Mouse (Mus musculus) liver, embryonic 16.5 days (tissue): Measurements from ENCODE around the gene Kcnc4. TPM values are rescaled to one million over a fixed set of nuclear protein-coding genes. Genes with fewer than 3 reads are reported as not detected.

Source experiments
- ATAC-seq: fragments of 200-750 bp; cut with Nextera tagmentation; 2 replicates; pipeline ENCODE4 v1.8.0; 2017; ENCODE audit warnings: low read depth, mild to moderate bottlenecking, moderate number of reproducible peaks, moderate library complexity
- H3K27ac ChIP-seq: fragments of 300-500 bp; sonication (generic); 2 replicates; pipeline ENCODE4 v1.5.1; 2014; ENCODE audit warnings: mild to moderate bottlenecking, low read length
- H3K27me3 ChIP-seq: fragments of 300-500 bp; sonication (generic); 2 replicates; pipeline ENCODE4 v1.6.1; 2014; ENCODE audit warnings: low read depth, low read length, mixed read lengths; ENCODE audit not compliant: control insufficient read depth, insufficient read depth
- H3K36me3 ChIP-seq: fragments of 300-500 bp; sonication (generic); 2 replicates; pipeline ENCODE4 v1.6.1; 2014; ENCODE audit warnings: mild to moderate bottlenecking; ENCODE audit not compliant: control insufficient read depth, insufficient read depth
- H3K4me1 ChIP-seq: fragments of 300-500 bp; sonication (generic); 2 replicates; pipeline ENCODE4 v1.6.1; 2014; ENCODE audit warnings: low read depth, low read length, mixed read lengths; ENCODE audit not compliant: control insufficient read depth
- H3K4me2 ChIP-seq: fragments of 300-500 bp; sonication (generic); 2 replicates; pipeline ENCODE4 v1.6.1; 2014; ENCODE audit warnings: low read depth, low read length, mixed read lengths
- H3K4me3 ChIP-seq: fragments of 300-500 bp; sonication (generic); 2 replicates; pipeline ENCODE4 v1.5.1; 2014; ENCODE audit warnings: low read depth, mild to moderate bottlenecking, low read length
- H3K9ac ChIP-seq: fragments of 300-500 bp; sonication (generic); 2 replicates; pipeline ENCODE4 v1.6.1; 2014; ENCODE audit warnings: low read depth, low read length
- H3K9me3 ChIP-seq: fragments of 300-500 bp; sonication (generic); replicated peaks from 2 replicates; pipeline ENCODE4 v1.6.1; 2016; ENCODE audit warnings: low read length; ENCODE audit not compliant: control insufficient read depth
- whole genome bisulfite sequencing: fragments of 180-500 bp; shearing (Covaris S2); extraction: QIAGEN DNeasy Blood & Tissue Kit; methylation state at CpG from one replicate; pipeline ENCODE4 v1.1.7; 2014; ENCODE audit not compliant: insufficient replicate concordance; 5-methylcytosine and 5-hydroxymethylcytosine counted together
- polyA plus RNA-seq: library from polyadenylated mRNA; unstranded; fragments of >200 nt; fragmentation: Nextera tagmentation; extraction: Ambion mirVana; gene quantifications from 2 replicates; pipeline ENCODE4 v1.2.1, GENCODE M21; 2015

The Kcnc4 gene
- polyA plus RNA-seq, 1 experiment from 2014 or later, result 0.02 TPM

DNA sequence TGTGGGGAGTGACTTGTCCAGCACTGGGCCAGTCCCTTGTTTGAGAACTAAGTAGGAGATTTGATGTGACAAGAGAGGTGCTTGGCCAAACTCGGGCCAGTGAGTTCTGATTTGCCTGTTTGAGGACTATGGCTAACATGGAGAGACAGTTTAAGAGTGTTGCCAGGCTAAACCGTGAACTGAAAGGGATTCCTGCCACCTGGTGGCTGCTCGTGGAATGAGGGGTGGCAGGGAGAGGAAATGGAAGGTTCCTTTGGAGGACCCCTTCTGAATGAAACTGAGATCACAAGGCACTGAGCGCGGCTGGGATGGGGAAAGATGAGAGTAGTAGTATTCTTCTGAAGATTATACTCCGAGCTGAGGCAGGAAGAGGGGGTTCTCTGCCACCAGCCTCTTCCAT, 7.2 kb upstream of the Kcnc4 start:
- no peaks in the 10 kb centered on the region for H3K4me1 ChIP-seq
- ATAC-seq, result no peak
- no peak overlapping the region for H3K9ac ChIP-seq
- peaks cover 5% of the 10 kb centered on the region for H3K27me3 ChIP-seq
- H3K4me2 ChIP-seq, result no peak overlapping the region
- H3K27ac ChIP-seq, result no peak overlapping the region
- no peaks in the 10 kb centered on the region for H3K9me3 ChIP-seq
- 8% methylated on average over 6 of the region's 6 CpGs for WGBS
- H3K4me3 ChIP-seq, result no peak overlapping the region
- H3K36me3 ChIP-seq, result no peaks in the 10 kb centered on the region

DNA sequence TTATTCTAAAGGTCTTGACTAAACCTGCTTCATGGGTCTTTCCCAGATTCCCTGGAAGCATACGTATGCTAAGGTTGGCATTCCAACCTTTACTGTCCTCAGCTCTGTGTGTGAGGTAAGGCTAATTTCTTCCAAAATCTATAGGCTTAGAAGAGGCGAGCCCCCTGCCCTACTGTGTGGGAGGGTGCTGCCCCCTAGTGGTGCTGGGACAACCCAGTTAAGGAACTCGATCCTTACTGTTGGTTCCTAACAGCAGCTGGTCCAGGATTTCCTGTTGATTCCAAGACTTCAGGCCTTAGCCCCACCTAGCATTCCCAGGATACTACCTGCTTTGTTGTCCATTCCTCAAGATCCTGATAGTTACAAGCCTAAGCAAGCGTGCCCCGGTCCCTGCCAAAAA, 2.8 kb upstream of the Kcnc4 start:
- H3K9ac ChIP-seq, result no peak overlapping the region
- no peak overlapping the region for H3K4me2 ChIP-seq
- H3K27ac ChIP-seq, result no peak overlapping the region
- no peaks in the 10 kb centered on the region for H3K9me3 ChIP-seq
- H3K36me3 ChIP-seq, result no peaks in the 10 kb centered on the region
- peaks cover 50% of the 10 kb centered on the region for H3K27me3 ChIP-seq
- whole genome bisulfite sequencing, result 16% methylated on average over 5 of the region's 5 CpGs
- H3K4me3 ChIP-seq, result no peak overlapping the region
- ATAC-seq, result no peak
- no peaks in the 10 kb centered on the region; the same call in 1 of the 2 replicates for H3K4me1 ChIP-seq

DNA sequence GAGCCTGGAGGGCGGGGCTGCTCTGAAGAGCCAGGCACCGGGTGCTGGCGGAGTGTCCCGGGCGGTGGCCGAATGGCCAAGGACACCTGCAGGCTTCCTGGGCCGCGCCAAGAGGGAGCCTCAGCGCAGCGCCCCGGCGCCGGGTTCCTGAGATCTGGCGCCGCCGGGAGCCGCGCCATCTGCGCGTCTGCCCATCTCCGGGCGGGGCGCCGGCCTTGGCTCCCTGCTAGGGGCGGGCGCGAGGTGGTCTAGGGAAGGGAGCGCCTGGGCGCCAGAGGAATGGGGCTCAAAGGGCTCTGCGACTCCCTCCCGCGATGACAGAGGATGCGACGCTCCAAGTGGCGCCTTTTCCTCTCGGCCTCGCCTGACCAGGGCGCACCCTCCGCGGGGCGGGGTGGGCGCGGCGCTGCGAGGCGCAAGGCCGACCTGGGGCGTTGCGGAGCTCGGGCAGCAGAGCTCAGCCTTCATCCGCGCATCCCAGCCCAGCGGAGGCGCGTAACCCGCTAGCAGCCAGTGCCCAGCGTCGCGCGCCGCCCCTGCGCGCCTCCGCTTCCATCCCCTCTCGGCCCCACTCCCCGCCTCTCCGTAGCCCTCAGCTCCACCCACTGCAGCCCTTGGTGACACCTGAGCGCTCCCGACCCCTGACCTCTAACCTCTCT, 550 bp upstream of the Kcnc4 start:
- ATAC-seq, result no peak
- WGBS, result 1% methylated on average over 65 of the region's 69 CpGs
- H3K4me2 ChIP-seq, result no peak overlapping the region
- H3K36me3 ChIP-seq, result no peaks in the 10 kb centered on the region
- no peaks in the 10 kb centered on the region for H3K9me3 ChIP-seq
- H3K4me1 ChIP-seq, result no peaks in the 10 kb centered on the region; the same call in 1 of the 2 replicates
- no peak overlapping the region for H3K9ac ChIP-seq
- no peak overlapping the region; the same call in 1 of the 2 replicates for H3K4me3 ChIP-seq
- H3K27me3 ChIP-seq, result peaks cover 65% of the 10 kb centered on the region
- H3K27ac ChIP-seq, result no peak overlapping the region

DNA sequence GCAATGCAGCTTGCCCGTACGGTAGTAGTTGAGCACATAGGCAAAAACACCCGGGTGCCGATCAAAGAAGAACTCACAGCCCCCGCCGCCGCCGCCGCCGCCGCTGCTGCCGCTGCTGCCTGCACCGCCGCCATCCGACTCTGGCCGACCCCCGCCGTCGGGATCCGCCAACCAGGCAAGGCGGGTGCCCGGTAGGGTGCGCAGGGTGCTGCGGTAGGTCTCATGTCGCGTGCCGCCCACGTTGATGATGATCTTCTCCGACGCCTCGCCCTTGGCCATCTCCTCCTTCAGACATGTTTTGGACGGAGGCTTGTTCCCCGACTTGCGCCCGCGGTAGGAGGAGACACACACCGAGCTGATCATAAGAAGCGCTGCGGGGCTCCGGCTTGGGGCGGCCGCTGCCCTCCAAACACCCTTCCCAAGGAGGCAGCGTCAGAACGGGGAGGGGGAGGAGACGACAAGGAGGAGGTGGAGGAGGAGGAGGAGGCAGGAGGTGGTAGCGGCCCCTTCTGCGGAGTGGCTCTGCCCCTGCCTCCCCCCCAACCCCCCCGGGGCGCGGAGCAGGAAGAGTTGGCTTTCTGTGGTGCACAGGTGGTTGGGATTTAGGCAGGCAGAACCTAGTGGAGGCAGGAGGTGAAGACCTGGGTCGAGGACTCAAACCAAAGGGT, 690 bp downstream of the Kcnc4 start:
- WGBS, result 2% methylated on average over 51 of the region's 51 CpGs
- Histone ChIP-seq H3K4me1 (no peaks in the 10 kb centered on the region; the same call in 1 of the 2 replicates), H3K9ac (no peak overlapping the region), H3K36me3 (no peaks in the 10 kb centered on the region), H3K4me3 (0 out of 2 replicates have a peak overlapping the region, but pooled peaks have one; percentile 22), H3K4me2 (no peak overlapping the region), H3K9me3 (no peaks in the 10 kb centered on the region), H3K27ac (no peak overlapping the region), H3K27me3 (peaks cover 65% of the 10 kb centered on the region)
- ATAC-seq, result no peak

DNA sequence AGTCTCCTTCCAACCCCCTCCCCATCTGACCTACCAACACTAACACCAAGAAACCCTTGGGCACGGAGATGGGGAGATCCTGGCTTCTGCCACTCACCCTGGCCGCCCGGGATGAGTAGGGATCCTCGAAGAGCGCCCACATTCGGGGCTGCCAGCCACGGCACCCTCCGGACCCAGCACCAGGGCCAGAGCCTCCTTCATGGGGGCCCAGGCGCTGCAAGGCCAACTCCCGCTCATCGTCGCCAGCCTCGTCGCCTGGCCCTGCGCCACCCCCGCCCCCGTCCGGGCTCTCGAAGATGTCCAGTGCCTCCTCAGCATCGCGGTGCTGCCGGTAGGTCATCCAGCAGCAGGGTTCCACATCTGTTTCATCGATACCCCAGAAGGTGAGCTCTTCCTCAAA, 1.2 kb downstream of the Kcnc4 start:
- H3K36me3 ChIP-seq, result no peaks in the 10 kb centered on the region
- H3K4me1 ChIP-seq, result no peaks in the 10 kb centered on the region; the same call in 1 of the 2 replicates
- no peak overlapping the region for H3K27ac ChIP-seq
- ATAC-seq, result no peak
- peaks cover 65% of the 10 kb centered on the region for H3K27me3 ChIP-seq
- H3K9me3 ChIP-seq, result no peaks in the 10 kb centered on the region
- H3K4me3 ChIP-seq, result no peak overlapping the region
- 5% methylated on average over 23 of the region's 23 CpGs for WGBS
- no peak overlapping the region for H3K4me2 ChIP-seq
- no peak overlapping the region for H3K9ac ChIP-seq

DNA sequence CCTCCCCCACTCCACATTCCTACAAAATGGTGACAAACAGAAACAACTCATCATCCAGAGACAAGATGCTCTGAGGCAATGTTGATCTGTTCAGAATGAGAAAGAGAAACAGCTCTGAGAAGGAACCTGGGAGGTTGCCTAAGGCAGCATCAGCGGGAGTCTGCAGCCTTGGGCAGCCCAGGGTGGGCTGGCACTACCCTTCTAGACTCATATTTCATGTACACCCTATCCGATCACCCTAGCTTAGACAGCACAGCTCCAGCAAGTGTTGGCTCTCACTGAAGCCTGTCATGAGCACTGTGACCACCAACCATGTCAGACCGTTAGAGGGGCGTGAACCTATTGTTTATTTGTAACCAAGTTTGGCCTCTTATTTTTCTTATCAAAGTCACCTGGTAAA, 5.1 kb downstream of the Kcnc4 start:
- H3K9me3 ChIP-seq, result no peaks in the 10 kb centered on the region
- WGBS, result 57% methylated on average over 4 of the region's 4 CpGs
- peaks cover 36% of the 10 kb centered on the region for H3K27me3 ChIP-seq

DNA sequence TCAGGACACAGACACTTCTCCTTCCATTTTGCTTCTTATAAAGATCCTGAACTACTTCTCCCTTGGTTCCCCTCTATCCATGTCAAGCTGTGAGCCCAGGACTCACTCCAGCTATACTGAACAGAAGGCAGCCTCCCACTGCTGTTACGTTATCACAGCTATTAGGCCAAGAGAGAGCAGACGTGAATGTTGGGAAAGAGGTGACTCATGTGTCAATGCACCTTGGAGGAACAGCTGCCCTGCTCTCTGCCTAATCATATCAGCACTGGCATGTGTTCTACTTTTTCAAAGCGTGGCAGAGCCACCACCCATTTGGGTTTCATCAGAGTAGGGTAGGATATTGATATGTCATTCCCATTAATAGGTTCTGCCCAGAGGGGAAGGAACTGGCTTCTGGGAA, 12.5 kb downstream of the Kcnc4 start:
- Histone ChIP-seq H3K4me2 (no peak overlapping the region), H3K36me3 (no peaks in the 10 kb centered on the region), H3K4me1 (no peaks in the 10 kb centered on the region), H3K27ac (no peak overlapping the region), H3K9ac (no peak overlapping the region), H3K27me3 (no peaks in the 10 kb centered on the region), H3K9me3 (no peaks in the 10 kb centered on the region), H3K4me3 (no peak overlapping the region)
- ATAC-seq, result no peak
- WGBS, result 47% methylated on average over 3 of the region's 3 CpGs

More for the DNA sequence above, 5.1 kb downstream of the Kcnc4 start:
- H3K4me2 ChIP-seq, result no peak overlapping the region
- H3K36me3 ChIP-seq, result no peaks in the 10 kb centered on the region
- ATAC-seq, result no peak
- H3K9ac ChIP-seq, result no peak overlapping the region
- H3K4me1 ChIP-seq, result no peaks in the 10 kb centered on the region
- H3K27ac ChIP-seq, result no peak overlapping the region
- no peak overlapping the region for H3K4me3 ChIP-seq

DNA sequence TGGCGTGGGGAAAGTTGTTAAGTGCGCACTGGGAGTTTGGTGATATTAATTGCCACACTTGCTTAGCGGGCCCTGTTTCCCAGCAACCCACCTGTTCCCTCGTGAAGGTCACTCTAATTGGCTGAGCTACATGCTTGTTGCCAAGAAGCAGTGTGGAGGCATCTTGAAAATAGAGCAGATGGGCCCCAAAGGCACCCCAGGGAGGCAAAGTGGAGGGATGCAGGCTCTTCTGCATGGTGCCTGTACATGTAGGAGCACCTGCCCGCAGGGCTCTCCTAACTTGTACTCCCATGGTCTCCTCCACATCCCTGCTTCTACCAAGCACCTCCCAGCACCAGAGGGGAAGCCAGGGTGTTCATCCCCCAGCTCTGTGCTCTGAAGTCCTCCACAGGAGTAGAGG, 15.5 kb downstream of the Kcnc4 start:
- ATAC-seq, result no peak
- no peak overlapping the region for H3K4me2 ChIP-seq
- 55% methylated on average over 5 of the region's 5 CpGs for WGBS
- H3K27me3 ChIP-seq, result no peaks in the 10 kb centered on the region
- no peaks in the 10 kb centered on the region for H3K4me1 ChIP-seq
- no peaks in the 10 kb centered on the region for H3K36me3 ChIP-seq
- no peak overlapping the region for H3K27ac ChIP-seq
- H3K4me3 ChIP-seq, result no peak overlapping the region
- no peak overlapping the region for H3K9ac ChIP-seq
- H3K9me3 ChIP-seq, result no peaks in the 10 kb centered on the region

DNA sequence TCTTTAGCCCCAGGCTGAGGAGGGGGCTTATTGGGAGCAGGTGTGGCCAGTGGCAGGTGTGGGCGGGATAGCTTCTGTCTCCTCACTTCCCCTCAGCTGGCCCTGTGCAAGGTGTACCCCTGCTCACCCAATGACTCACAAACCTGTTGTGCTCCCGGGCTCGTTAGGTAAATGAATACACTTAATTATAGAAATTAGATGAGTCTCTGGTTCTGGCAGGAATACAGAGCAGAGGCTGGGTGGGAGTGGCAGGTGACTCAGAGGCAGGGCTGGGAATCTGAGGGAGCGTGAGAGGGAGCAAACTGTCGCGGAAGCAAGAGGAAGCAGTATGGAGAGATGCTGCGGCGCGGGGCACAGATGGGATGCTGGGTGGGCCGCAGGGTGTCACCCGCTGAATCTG, 17.2 kb downstream of the Kcnc4 start:
- Histone ChIP-seq H3K36me3 (no peaks in the 10 kb centered on the region), H3K4me2 (no peak overlapping the region), H3K9ac (no peak overlapping the region), H3K4me3 (no peak overlapping the region), H3K4me1 (no peaks in the 10 kb centered on the region), H3K27ac (no peak overlapping the region), H3K9me3 (no peaks in the 10 kb centered on the region), H3K27me3 (no peaks in the 10 kb centered on the region)
- no peak for ATAC-seq
- WGBS, result 67% methylated on average over 11 of the region's 11 CpGs
